Mouse (Mus musculus) testis, adult 2 months (tissue): ENCODE results near the gene Zfp991.
"Not testable (repeated sequence)": the region's sequence is repeated elsewhere in the genome, so short reads cannot be mapped to it uniquely, and the experiment has no call there.

Experiments
- CTCF ChIP-seq: fragments of 200-500 bp; IDR thresholded peaks from 2 replicates; pipeline ENCODE4 v1.5.1; 2012; ENCODE audit warnings: low read depth, mild to moderate bottlenecking, inconsistent platforms, low read length, moderate library complexity; ENCODE audit not compliant: control insufficient read depth, insufficient read depth, insufficient replicate concordance
- POLR2A ChIP-seq: fragments of 200-500 bp; IDR thresholded peaks from 2 replicates; pipeline ENCODE4 v1.6.1; 2012; ENCODE audit warnings: low read depth, mild to moderate bottlenecking, inconsistent platforms, low read length, moderate library complexity; ENCODE audit not compliant: control insufficient read depth

- TF ChIP-seq CTCF, POLR2A: not testable (repeated sequence)
Measured at GRCm38 (mm10) chr4:147165282-147165681, 33.4 kb downstream of the Zfp991 start.
